Mouse (Mus musculus) layer of hippocampus, adult 9-10 months (tissue): ENCODE data around the gene Pbx3.

Experiments used
- DNase-seq: peaks from one replicate; pipeline ENCODE4 v3.0.0; 2022; ENCODE audit warnings: low spot score

Pbx3 gene

DNA sequence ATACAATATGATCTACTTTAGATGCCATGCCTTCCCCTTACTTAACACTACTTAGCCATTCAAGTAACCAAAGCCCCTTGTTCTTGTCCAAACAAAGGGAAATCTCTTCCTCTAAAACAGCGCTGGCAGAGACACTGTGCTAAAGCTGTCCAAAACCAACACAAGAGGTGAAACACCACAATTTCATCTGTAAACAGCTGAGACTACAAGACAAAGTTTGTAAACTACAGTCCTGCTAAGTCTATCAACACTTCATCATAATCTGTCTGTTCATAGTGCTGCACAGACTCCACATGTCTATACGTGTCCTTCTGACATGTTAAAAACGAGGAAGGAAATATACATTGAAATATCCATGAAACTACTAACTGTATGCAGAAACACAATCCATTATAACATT, 151.5 kb downstream of the Pbx3 start:
- no peak for DNase-seq

DNA sequence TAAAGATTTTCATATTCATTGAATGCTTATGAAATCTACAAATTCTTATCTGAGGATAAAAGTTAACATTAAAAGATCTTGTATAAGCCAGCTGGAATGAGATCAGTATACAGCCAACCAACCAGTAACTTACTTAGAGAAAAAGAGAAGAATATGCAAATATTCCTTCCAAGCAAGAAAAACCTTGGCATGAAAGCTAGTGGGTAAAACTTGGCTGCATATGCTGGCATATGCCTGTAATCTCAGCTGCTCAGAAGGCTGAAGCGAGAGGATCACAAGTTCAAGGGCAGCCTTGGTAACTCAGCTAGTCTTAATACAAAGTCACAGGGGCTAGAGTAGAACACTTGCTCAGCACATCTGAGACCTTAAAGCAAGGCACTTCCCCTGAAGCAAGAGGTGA, 153.8 kb downstream of the Pbx3 start:
- no peak for DNase-seq

GRCm38 (mm10) chr2:34217596-34217995, 155.3 kb downstream of the Pbx3 start:
- no peak for DNase-seq

GRCm38 (mm10) chr2:34215496-34215895, 157.4 kb downstream of the Pbx3 start:
- no peak for DNase-seq

DNA sequence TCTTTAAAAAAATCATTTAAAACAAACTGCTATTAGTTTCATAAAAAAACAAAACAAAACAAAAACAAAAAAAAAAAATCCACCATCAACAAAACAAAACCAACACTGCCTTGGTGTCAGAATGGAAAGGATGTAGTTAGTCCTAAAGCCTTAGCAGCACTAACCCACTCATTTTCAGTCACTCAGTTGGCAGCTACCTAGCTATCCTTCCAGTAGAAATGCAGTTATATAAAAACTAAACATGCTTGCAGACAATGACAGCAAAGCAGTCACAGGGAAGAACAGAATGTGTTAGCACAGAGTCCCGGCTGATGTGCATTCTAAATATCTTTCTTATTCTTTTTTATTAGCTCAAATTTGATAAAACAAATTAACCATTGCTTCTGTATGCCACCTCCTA, 160.5 kb downstream of the Pbx3 start:
- DNase-seq = no peak

GRCm38 (mm10) chr2:34204797-34205196, 168.1 kb downstream of the Pbx3 start:
- no peak for DNase-seq

DNA sequence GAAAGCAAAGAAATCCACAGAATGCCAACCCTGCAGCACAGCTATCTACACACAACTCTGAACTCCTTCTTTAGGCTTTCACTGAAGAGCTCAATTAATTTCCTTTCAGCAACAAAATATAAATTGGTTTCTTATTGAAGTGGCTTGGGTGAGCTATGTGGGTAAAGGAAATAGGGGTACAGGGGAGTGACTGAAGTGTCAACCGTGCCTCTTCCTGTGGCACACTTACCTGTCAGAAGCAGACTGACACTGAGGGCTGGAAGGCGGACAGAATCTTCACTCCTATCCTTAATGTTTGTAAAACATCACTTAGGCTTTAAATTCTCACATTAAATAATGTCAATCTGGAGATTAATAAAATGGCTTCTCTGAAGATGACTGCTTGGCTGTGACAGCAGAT, 168.6 kb downstream of the Pbx3 start:
- no peak for DNase-seq

DNA sequence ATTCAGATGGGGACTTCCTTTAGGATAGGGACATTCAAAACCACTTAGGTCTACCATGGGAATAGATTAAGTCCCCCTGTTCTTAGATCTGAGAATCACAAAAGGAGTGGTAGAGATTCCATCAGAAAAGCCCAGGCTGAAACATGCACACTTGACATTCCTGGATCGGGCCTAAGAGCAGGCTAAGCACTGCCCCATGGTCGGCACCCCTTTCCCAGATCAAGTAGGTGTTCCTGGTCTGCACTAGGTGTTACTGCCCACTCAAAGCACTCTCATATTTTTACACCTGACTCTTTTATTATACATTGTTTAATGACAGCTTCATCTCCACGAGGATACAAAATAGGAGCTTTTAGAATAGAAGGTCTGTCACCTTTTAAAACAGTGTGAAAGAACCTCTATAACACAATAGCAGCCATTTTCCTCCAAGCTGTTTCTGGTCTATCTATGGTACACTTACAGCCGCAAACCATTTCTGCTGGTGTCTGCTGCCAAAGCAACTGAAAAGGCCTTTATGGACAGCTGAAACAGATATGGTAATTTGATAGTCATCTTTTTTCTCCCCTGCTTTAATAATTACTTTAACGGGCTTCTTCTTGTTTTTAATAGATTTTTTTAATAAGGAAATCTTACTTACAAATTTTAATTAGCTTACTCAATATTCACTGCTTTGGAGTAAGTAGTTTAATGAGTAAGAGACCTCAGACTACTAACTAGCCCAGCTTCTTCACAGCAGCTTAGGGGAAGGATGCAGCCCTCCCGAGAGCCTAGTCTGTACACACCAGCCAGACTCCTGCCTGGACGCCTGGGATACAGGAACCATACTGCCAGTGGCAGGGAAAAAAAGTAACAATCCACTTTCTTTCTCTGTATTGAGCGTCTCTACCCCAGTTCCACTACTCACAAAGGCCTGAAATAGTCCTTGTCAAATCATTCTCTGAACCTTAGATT, 178.8 kb downstream of the Pbx3 start:
- DNase-seq = no peak

- DNase-seq = no peak
These were observed 179.7 kb downstream of the Pbx3 start for GRCm38 (mm10) chr2:34193276-34193675.

GRCm38 (mm10) chr2:34187366-34187765, 185.6 kb downstream of the Pbx3 start:
- DNase-seq = no peak

- DNase-seq = no peak
These were observed 191.3 kb downstream of the Pbx3 start for GRCm38 (mm10) chr2:34181600-34181999.

GRCm38 (mm10) chr2:34179299-34179698, 193.6 kb downstream of the Pbx3 start:
- no peak for DNase-seq

DNA sequence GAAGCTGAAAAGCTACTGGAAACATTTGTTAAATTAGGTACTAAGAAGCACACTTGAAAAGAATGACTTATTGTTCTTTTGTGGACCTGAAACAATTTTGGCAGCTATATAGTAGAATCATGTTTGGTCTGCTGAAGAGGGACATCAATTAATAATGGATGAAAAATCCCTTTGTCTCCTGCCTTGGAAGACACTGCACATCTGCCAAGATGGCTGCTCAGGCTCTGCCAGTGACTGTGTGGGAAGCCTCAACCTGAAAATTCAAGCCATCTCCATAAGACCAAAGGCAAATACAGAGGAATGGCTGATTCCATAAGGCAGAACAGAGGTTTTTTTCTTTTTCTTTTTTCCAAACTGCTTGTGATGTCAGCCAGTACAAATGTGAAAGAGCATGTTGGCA, 194.3 kb downstream of the Pbx3 start:
- no peak for DNase-seq

- no peak for DNase-seq
These were observed 202.5 kb downstream of the Pbx3 start for GRCm38 (mm10) chr2:34170424-34170823.

- no peak for DNase-seq
These were observed 203.3 kb downstream of the Pbx3 start for GRCm38 (mm10) chr2:34169626-34170025.

GRCm38 (mm10) chr2:34168191-34168590, 204.8 kb downstream of the Pbx3 start:
- no peak for DNase-seq

- DNase-seq = no peak
These were observed 210.5 kb downstream of the Pbx3 start for GRCm38 (mm10) chr2:34162484-34162883.

DNA sequence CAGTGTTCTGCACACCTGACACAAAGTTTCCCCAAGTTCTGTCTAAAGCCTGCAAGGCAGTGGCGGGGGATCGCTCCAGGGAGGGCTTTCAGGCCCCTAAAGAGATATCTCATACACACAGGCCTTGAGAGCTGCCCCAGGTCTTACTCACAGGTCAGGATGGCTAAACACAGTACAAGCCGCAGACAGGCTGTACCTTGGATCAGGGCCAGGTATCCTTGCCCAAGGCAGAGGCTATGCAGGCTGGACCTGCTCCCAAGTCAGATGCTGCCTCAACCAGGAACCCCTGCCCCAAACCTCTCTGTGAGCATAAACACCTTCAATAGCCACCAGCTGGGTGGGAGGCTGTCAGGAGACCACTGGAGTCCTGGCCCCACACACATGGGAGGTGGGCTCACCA, 215.2 kb downstream of the Pbx3 start:
- DNase-seq = no peak

- DNase-seq = no peak
These were observed 218.1 kb downstream of the Pbx3 start for GRCm38 (mm10) chr2:34154833-34155232.

- no peak for DNase-seq
These were observed 219.6 kb downstream of the Pbx3 start for GRCm38 (mm10) chr2:34153336-34153735.

GRCm38 (mm10) chr2:34150560-34150959, 222.4 kb downstream of the Pbx3 start:
- no peak for DNase-seq

DNA sequence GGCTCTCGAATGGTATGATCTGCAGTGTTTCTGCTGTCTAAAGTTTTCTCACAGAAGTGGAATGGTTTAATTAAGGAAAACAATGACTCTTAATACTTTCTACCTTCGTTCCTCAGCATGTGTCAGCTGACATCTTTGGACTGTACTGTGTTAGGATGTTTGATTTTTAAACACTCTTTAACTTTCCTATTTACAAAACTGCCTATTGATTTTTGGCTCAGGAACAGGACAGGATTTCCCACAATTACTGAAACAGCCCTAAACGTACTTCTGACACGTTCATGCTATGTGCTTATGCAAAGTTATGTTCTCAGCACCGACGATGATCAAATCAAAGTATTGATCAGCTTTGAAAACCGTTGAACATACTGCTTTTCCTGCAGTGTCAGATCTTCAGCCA, 224.7 kb downstream of the Pbx3 start:
- no peak for DNase-seq

- no peak for DNase-seq
These were observed 225.5 kb downstream of the Pbx3 start for GRCm38 (mm10) chr2:34147476-34147875.

DNA sequence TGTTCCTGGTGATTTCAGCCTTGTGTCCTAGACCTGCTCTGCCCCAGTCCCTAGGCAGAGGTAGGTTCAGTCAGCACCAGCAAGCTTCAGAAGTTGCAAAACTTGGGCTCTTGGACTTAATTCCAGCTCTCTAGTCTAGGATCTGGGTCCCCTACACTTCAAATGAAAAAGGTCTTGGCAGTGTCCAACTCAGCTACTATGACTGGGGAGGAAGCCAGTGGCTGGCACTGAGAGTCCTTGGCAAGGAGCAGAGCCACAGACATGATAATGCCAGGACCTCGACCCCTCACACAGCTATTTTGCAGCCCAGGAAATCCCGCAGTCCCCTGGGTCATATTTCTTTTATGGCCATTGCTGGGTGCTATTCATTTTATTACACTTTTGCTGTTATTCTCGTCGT, 225.9 kb downstream of the Pbx3 start:
- DNase-seq = no peak
